Mouse (Mus musculus): Measurements from ENCODE around the gene Nexn. TPM values are rescaled to one million over a fixed set of nuclear protein-coding genes. Genes with fewer than 3 reads are reported as not detected.

The Nexn gene
- total RNA-seq, 2 experiments from 2014 or later, result not detected

DNA sequence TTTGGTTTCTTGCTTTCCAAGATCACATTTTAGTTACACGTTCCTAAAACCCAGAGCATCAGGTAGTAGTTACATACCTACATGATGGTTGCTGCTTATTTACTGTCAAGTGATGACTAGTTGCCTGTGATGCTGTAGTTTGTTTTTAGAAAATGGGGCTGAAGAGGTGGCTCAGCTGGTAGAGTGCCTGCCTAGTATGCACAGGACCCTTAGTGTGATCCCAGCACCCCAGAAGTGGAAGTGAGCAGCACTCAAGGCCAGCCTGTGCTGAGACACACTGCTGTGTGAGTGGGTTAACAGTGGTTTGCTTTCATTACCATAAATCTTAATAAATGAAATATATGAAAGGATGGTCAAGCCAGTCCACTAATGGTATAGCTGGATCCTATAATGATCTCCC lies 26.6 kb downstream of the Nexn start:
- ATAC-seq (ENCODE audit: poor library complexity, severe bottlenecking), result no peak

DNA sequence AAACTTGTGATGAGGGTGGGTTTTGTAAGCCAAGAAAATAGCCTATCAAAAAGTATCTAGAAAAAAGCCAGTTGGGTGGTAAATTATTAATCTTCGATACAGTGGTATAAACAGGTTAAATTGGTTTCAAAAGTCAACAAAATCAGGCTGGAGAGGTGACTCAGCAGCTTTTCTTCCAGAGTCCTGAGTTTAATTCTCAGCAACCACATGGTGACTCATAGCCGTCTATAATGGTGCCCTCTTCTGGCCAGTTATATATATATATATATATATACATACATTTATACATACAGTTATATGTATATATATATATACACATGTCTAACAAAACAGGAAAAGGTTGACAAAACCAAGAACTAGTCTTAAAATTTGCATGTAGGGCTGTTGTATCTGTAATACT lies 27.3 kb downstream of the Nexn start:
- peak; percentile 52; the same call in 1 of the 2 replicates for ATAC-seq (ENCODE audit: poor library complexity, severe bottlenecking)

DNA sequence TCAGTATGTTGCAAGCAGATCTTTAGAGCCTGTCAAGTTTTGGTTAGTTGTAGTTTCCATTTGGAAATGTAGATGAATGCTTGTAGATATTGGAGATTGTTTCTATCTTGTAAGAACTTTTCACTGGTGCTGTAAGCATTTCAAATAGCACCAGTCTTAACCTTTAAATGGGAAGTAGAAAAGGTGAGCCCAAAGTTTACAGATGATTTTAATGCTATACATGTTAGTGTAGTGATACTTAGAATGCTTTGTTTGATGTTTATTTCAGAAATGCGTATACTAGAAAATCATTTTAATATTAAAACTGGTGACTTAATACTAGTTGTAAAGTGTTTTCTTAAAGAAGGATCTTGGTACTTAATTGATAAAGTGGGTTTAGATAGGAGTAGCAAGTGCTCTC lies 30.3 kb downstream of the Nexn start:
- no peak for ATAC-seq (ENCODE audit: poor library complexity, severe bottlenecking)

DNA sequence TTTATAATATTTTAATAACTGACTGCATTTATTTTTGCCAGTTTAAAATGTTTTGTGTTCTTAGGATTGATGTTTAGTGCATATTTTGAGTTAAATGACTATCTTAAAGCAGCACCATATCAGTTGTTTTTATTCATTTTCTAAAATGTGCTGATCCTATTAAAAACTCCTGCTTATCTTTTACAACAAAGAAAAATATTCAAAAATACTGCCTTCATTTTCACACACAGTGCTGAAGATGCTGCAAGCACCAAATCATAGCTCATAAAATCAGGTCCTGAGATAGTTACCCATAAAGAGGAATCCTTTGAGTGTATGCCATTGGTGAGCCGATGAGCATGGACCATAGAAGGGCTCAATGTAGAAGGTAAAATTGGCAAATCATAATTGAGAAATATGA lies 30.9 kb downstream of the Nexn start:
- ATAC-seq (ENCODE audit: poor library complexity, severe bottlenecking), result no peak

DNA sequence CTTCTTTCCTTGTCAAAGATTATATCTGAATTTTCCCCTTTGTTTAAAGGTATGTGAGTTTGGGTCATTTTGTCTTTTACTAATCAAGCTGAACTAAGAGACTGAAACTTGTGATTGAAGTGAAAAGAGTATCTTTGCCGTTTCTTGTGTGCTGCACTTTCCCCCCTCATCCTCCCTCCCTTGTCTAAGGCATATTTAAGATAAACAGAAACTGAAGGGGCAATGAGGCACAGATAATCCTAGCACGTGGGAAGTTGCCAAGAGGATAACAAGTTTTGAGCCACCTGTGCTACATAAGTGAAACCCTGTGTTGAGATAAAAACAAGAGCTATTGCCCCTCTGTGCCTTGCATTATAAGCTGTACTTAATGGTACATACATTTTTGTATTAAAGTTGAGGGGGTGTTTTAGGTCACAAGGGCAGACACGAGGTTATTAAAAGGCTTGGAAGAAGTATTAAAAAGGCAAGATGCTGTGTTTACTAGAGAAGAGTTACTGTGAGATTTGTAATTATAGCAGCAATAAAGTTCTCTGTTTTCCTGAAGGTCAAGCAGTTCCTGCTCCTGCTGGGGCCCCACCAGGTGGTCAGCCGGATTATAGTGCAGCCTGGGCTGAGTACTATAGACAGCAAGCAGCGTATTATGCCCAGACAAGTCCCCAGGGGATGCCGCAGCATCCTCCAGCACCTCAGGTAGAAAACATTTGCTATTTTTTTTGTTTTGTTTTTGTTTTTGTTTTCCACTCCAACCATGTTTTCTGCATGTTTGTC lies 34.6 kb downstream of the Nexn start:
- no peak for ATAC-seq (ENCODE audit: poor library complexity, severe bottlenecking)

DNA sequence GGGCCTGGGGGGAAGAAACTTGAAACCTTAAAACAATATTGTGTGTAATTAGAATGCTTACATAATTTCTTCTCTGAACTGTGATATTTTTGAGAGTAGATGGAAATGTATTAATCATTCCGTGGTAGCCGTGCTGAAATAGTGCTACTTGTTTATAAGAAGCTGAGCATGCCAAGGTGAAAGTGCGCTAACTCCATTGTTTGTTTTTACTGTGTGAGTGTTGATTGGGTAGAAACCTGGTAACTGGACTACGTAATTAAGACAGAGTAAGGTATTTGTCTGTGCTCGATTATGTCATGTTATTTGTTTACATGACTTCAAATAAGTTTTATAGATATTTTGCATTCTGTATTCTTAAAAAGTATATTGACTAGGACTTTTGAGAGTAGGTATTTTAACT lies 36.9 kb downstream of the Nexn start:
- no peak for ATAC-seq (ENCODE audit: poor library complexity, severe bottlenecking)

DNA sequence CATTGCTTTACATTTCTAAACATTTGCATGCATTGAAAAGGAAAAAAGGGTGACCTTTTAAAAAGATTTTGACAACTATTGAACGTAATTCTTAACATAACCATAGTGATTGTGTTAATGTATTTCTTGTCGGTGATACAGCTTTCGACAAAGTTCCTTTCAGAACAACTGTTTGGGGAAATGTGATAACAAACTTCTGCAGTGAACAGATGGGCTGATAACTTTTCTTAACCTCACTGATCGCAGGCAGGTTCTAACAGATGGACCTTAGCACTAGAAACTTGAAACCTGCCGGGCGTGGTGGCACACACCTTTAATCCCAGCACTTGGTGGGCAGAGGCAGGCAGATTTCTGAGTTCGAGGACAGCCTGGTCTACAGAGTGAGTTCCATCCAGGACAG lies 37.3 kb downstream of the Nexn start:
- no peak for ATAC-seq (ENCODE audit: poor library complexity, severe bottlenecking)

DNA sequence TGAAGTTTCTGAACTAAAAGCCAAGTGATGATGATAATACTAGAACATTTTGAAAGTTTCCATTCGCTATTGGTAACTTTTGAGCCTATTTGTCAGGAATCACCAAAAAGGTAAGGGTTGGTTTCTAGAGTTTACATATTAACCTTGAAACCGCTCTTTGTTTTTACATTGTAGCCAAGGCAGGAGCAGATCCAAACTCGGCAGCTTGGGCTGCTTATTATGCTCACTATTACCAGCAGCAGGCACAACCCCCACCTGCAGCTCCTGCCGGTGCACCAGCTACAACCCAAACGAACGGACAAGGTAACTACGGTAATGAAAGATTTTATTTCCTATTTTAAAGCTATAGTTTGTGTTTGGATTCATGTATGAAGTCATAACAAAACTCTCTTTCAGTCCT lies 40.2 kb downstream of the Nexn start:
- no peak for ATAC-seq (ENCODE audit: poor library complexity, severe bottlenecking)

DNA sequence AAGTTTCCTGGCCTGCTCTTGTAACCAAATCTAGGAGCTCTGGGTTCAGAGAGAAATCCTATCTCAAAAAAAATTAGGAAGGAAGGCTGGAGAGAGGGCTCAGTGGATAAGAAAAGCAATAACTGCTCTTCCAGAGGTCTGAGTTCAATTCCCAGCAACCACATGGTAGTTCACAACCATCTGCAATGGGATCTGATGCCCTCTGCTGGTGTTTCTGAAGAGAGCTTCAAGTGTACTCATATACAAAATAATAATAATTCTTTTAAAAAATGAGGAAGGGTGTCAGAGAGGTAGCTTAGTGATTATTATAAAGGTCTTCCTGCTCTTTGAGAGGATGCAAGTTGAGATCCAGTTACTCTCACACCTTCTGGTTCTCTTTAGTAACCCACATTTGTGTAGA lies 41.2 kb downstream of the Nexn start:
- no peak for ATAC-seq (ENCODE audit: poor library complexity, severe bottlenecking)

DNA sequence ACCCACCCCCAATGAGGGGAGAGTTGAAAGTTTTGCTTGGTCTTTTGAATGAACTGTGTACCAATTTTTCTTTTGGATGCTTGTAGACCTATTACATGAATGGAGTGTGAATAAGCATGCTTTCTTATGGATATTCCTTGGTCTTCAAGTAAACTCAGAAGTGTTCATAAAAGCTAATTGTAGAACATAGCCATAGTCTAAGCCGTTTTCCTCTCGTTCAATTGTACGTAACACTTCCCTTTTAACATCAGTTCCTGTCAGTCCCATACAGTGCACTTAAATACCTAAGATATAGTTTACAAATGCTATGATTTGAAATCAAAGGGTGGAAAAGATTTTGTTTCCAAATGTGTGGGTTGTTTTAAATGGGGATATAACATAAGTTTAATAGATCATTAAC lies 52.7 kb downstream of the Nexn start:
- no peak for ATAC-seq (ENCODE audit: poor library complexity, severe bottlenecking)

DNA sequence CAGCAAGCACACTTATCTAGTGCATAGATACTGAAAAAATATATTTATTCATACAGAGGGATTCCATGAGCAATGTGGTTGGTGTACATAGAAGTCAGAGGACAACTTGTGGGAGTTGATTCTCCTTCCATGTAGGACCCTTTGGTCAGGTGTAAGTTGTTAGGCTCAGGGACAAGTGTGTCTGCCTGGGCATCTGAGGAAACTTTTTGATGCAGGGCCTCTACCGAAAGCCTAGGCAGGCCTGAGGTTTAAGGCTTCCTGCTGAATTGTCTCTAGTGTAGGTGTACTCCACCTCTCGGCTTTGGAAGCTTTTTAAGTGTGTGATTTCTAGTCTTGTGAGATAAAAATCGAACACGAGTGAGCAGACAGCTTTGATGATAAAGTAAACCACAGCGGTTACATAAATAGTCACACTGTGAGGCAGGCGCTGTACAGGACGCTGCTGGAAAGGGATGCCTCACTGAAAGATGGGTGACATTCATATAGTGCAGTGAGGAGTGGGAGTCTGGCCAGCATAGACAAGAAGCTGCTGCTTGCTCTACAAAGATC lies 54.3 kb downstream of the Nexn start:
- no peak for ATAC-seq (ENCODE audit: poor library complexity, severe bottlenecking)

DNA sequence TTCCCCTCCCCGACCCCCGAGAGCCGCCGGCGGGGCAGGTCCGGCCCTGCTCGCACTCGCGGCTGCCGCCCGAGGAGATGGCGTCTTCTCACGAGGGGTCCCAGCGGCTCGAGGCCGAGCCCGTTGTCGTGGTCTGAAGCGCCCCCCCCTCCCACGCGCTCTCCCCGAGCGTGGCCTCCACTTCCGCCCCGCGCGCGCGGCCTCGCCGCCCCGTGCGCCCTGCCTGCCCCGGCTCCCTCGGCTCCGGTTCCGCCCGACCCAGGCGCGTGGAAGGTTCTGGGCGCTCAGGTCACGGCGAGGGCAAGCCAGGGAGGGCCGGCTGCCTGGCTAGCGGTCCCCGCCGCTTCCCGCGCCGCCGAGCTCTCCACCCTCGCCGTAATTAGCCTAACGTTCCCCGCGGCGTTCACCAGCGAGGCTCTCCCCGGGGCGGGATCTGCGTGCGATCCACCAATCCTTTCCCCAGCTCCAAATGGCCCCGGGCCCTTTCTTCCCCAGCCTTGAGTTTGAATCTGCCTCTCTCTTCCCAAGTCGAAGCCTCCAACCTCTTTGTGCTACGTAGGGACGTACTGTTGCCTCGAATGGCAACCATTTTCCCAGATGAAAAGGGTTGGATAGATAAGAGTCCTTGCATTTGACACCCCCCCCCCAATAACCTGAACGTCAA lies 55.3 kb downstream of the Nexn start:
- peak; percentile 38 for ATAC-seq (ENCODE audit: poor library complexity, severe bottlenecking)

DNA sequence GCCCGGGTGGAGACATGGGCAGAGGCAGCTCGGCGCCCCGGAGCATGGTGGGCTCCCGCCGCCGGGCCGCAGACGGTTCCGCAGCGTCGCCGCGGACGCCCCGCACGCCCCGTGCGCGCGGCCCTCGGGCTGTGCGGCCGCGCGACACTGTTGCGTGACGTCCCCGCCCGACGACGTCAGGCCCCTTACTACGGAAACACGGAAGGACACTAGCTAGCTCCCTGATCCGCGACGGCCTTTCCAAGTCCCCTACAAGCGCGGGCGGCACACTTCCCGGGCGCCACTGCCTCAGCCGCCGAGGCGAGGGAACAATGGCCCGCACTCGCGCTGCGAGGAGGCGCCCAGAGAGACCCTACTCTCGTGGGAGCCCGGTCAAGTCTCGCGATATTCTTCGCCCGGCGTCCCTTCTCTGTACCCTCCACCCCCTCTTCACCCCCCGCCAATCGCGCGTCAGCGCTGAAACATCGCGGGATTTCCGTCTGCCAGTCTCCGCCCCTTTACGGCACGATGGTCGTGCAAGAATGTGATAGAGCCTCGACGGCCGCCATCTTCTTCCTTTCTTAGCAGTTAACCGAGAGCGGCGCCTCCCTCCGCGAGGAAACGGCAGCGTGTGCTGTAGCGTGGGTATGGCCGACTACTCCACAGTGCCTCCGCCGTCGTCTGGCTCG lies 56.0 kb downstream of the Nexn start, which contains the start of the genes Dnajb4 and Fubp1:
Gene Dnajb4 (minus strand): TSS at position 336 of the 668 bp plus-strand sequence.
Gene Fubp1 (plus strand): TSS at position 456 of the 668 bp plus-strand sequence.
- ATAC-seq (ENCODE audit: poor library complexity, severe bottlenecking), result peak; percentile 85

DNA sequence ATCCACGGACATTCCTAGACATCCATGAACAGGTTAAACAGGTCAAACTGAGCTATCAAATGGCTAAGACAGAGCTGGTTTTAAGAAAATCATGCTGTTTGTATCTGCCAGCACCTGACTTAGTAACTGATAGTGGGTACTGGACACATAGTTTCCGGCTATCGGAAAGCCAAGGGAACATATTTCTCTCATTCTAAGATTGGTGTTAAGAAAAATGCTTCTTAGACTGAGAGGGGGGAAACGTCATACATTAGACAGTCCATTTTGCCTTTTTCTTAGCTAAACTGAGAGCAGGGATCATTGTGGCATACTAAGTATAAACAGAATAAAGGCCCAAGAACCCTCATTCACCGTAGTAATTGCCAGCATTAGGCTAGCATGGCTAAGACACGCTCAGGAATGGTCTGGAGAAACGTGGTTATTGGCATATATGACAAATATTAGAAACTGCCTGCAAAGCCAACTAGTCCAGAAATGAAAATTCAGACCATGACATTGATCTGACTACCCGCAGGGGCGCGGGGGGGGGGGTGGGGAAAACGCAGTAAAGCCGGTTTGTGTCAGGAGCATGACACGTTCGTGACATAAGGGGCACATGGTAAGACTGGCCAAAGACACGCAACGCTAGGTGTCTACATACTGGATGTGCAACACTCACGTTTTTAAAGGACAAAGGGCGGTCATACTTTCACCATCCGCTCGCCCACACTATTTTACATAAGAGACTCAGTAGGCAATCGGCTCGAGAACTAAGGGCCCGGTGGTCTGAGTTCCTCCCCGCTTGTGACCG lies 56.8 kb downstream of the Nexn start:
- ATAC-seq (ENCODE audit: poor library complexity, severe bottlenecking), result peak; percentile 31

DNA sequence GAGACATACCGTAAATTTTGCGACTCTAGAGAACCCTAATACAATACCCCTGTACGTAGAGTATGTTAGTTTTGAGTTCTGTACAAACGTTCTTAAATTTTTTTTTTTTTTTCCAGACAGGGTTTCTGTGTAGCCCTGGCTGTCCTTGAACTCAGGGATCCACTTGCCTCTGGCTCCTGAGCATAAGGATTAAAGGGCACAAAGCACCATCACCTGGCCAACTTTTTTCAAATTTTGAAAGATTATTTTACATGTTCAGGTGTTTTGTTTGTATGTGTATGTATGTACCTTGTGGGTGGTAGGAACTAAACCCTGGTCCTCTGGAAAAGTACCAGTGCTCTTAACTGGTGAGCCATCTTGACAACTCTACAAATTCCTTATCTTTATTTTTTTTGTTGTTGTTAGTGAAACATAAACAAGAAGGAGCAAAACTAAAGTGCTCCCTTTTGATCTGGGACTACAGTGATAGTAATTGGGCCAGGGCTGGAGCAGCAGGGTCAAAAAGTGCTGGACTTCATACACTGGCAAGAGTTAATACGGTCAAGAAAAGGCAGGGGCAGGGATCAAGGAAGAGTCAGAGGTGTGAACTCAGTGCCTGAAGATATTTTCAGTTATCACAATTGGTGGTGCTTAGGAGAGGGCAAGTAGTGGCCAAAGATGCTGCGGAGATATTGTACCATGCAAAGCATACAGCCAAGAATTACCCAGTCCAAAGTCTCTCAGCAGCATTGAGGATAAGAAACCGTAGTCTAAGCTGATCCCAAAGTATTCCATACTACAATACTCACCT lies 57.9 kb downstream of the Nexn start:
- no peak for ATAC-seq (ENCODE audit: poor library complexity, severe bottlenecking)

DNA sequence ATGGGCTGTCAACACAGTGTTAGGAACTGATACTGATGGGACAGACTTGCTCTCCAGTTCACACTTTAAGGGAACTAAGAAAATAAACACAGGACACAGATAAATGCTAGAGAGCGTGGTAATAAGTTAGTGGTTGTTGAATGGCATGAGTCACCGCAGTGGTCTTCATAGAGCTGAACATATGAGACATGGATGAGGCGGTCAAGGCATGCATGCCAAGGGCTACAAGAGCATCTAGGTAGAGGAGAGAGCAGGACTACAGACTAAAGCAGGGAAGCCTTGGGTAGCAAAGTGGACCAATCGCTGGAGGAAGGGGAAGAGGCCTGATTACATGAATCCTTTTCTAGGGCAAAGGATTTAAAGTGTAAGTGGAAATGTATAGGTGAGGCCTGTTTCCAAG lies 59.0 kb downstream of the Nexn start:
- no peak for ATAC-seq (ENCODE audit: poor library complexity, severe bottlenecking)

DNA sequence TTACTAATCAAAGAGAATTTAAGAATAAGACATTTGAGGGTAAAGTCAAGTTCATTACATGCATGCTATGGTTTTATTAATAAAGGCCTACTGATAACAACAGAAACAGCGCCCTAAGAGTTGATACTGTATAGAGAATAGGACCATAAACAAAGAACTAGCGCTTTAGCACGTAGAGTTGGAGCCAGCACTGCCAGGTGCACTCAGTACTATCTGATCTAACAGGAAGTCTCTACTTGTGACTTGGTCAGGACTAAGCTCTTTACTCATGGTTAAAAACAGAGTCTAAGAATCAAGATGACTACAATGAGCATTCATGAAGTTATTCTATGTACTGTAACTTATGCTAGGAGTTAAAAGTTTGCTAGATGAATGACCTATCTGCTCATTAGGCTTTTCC lies 61.6 kb downstream of the Nexn start:
- ATAC-seq (ENCODE audit: poor library complexity, severe bottlenecking), result no peak

DNA sequence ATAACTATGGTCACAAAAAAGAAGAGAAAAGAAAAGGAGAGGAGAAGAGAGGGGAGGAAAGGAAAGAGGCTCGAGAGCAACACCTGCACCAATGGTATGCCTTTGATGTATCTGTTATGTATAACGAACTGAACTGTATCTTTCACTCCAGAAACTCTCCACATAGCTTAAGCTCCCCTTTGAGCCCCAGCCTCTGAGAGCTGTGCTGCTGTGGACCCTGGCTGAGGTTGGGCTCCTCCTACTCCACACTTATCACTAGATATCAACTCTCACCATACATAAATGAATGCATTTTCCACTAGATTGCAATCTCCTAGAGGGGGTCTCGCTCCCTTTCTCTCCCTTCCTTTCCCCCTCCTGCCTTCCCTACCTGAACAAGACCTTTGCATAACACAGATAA lies 62.2 kb downstream of the Nexn start:
- ATAC-seq (ENCODE audit: poor library complexity, severe bottlenecking), result no peak

DNA sequence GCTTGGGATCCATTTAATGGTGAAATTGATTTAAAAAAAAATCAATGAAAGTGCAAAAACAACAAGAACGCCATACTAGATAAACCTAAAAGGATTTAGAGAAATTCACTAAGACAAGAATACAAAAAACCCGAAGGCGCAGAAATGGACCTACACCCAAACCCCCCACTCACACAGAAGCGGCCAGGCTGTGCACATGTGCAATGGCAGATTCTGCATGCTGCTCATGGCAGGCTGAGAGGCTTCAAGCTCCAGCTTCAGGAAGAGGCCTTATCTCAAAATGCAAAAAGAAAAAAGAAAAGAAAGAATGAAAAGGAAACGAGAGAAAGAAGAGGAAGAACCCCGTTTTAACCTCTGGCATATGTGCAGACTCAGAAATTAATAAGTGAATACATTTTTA lies 62.7 kb downstream of the Nexn start:
- no peak for ATAC-seq (ENCODE audit: poor library complexity, severe bottlenecking)

DNA sequence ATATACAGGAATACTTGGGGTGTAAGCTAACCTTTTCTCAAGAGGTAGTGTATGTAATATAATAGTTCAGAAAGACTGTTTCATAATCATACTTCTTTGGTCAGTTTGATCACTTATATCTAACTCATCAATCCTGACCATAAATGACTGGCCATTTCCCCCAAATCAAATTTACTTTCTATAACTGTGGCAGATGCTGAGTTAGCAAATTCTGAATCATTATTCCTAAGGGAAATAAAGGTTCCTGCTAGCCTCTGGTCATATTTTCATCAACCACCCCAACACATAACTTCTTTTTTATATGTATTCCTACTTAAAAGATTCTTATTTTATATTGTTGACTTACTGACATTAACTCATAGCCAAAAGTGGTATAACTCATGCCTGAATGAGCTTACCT lies 63.2 kb downstream of the Nexn start:
- ATAC-seq (ENCODE audit: poor library complexity, severe bottlenecking), result no peak

Data from megakaryocyte, adult 5-6 weeks (primary cell).